Mouse (Mus musculus): ENCODE data around the gene Tmcc3.

Gene Tmcc3

DNA sequence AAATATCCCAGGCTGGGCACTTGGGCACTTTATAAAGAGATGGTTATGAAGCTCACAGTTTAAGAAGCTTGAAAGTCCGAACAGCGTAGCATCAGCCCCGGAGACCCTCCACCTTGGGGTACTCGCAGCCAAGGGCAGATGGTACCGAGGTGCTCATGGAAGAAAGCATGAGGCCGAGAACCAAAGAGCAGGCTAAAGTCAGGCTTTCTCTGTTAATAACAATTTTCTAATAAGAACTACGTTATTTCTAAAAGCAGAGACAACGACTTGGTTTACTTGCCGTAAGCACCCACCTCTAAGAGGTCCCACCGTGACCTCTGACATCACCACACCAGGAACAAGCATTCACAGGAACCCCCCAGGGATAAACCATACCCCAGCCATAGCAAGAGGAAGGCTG is 36.2 kb downstream of the Tmcc3 start:
- no peak overlapping the region for H3K4me3 ChIP-seq (replicated peaks; ENCODE audit: low read length)
- H3K9me3 ChIP-seq (ENCODE audit: low read length): peaks cover 3% of the 10 kb centered on the region; the same call in 1 of the 2 replicates
- no peaks in the 10 kb centered on the region for H3K36me3 ChIP-seq (ENCODE audit: insufficient read depth, low read length)
- TF ChIP-seq CTCF (conservative IDR thresholded peaks at IDR 0.05; ENCODE audit: low read length) (no peak), NANOG (IDR thresholded peaks at IDR 0.05; ENCODE audit: borderline replicate concordance, low read length) (no peak), POU5F1 (IDR thresholded peaks at IDR 0.05; ENCODE audit: borderline replicate concordance, low read length) (no peak)
- H3K27me3 ChIP-seq (ENCODE audit: insufficient read depth, low read length): no peaks in the 10 kb centered on the region
- peaks cover 4% of the 10 kb centered on the region; the same call in 1 of the 2 replicates for H3K4me1 ChIP-seq (replicated peaks; ENCODE audit: low read depth, low read length)

DNA sequence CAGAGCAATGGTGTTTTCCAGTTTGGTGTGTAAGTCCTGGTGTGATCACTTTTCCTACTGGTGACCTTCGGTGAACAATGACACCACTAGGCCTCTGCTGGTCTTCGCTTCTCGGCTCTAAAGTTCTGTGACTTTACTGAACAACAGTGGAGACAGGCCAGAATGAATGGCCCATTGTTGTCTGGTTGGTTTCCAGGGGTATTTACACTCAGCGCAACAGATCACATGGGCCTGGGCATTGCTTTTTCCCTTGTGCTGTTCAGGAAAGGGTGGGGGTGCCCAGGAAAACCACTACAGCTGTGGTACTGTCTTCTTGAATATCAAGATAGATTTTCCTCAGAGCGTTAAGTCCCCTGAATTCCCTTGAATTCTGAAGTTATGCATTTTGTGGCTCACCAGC is 38.5 kb downstream of the Tmcc3 start:
- peaks cover 3% of the 10 kb centered on the region; the same call in 1 of the 2 replicates for H3K9me3 ChIP-seq (ENCODE audit: low read length)
- no peak overlapping the region for H3K4me3 ChIP-seq (replicated peaks; ENCODE audit: low read length)
- H3K27me3 ChIP-seq (ENCODE audit: insufficient read depth, low read length): no peaks in the 10 kb centered on the region
- H3K36me3 ChIP-seq (ENCODE audit: insufficient read depth, low read length): no peaks in the 10 kb centered on the region
- H3K4me1 ChIP-seq (replicated peaks; ENCODE audit: low read depth, low read length): 0 out of 2 replicates have a peak, but pooled peaks cover under 1% of the 10 kb centered on the region
- no peak for TF ChIP-seq POU5F1 (IDR thresholded peaks at IDR 0.05; ENCODE audit: borderline replicate concordance, low read length)
- TF ChIP-seq CTCF (conservative IDR thresholded peaks at IDR 0.05; ENCODE audit: low read length): no peak
- TF ChIP-seq NANOG (IDR thresholded peaks at IDR 0.05; ENCODE audit: borderline replicate concordance, low read length): no peak

DNA sequence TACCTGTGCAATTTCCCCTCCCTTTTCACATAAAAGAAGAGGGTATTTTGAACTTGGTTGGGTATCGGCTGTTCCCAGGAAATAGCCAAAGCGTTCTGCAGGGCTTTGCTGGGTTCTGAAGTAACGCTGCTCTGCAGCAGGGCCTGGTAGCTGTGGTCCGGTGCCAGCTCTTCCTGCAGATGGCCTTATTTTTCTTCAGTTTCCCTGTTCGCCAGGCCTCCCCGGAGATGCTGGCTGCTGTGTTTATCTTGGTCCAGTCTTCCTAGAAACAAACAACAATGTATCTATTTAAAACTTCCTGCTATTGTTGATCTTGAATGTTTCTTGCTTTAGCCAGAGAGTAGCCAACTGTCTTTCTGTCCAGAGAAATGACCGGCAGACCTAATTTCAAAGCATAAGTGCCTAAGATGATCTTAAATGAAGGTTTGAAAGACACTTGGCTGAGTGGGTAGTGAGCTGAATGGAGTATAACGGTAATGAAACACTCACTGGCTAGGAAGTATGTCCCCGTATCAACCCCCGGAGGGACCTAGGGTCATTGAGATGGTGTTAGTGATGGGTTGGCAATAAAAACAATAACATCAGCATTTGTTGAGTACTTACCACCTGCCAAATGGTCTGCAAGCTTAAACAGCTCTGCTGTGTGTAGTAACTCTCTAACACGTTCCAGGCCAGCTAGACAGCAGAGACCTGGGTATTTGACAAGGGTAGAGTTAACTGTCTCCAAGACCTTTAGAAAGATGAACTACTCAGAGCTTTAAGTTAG is 39.3 kb downstream of the Tmcc3 start:
- peaks cover 3% of the 10 kb centered on the region; the same call in 1 of the 2 replicates for H3K9me3 ChIP-seq (ENCODE audit: low read length)
- TF ChIP-seq POU5F1 (IDR thresholded peaks at IDR 0.05; ENCODE audit: borderline replicate concordance, low read length) (no peak), NANOG (IDR thresholded peaks at IDR 0.05; ENCODE audit: borderline replicate concordance, low read length) (no peak), CTCF (conservative IDR thresholded peaks at IDR 0.05; ENCODE audit: low read length) (no peak)
- no peaks in the 10 kb centered on the region for H3K4me1 ChIP-seq (replicated peaks; ENCODE audit: low read depth, low read length)
- H3K36me3 ChIP-seq (ENCODE audit: insufficient read depth, low read length): no peaks in the 10 kb centered on the region
- H3K27me3 ChIP-seq (ENCODE audit: insufficient read depth, low read length): no peaks in the 10 kb centered on the region
- no peak overlapping the region for H3K4me3 ChIP-seq (replicated peaks; ENCODE audit: low read length)

GRCm38 (mm10) chr10:94352172-94352876 is 40.6 kb downstream of the Tmcc3 start:
- Histone ChIP-seq H3K27me3 (ENCODE audit: insufficient read depth, low read length) (no peaks in the 10 kb centered on the region), H3K9me3 (ENCODE audit: low read length) (peaks cover 3% of the 10 kb centered on the region; the same call in 1 of the 2 replicates), H3K4me3 (replicated peaks; ENCODE audit: low read length) (no peak overlapping the region), H3K4me1 (replicated peaks; ENCODE audit: low read depth, low read length) (no peaks in the 10 kb centered on the region), H3K36me3 (ENCODE audit: insufficient read depth, low read length) (no peaks in the 10 kb centered on the region)
- TF ChIP-seq NANOG (IDR thresholded peaks at IDR 0.05; ENCODE audit: borderline replicate concordance, low read length) (no peak), POU5F1 (IDR thresholded peaks at IDR 0.05; ENCODE audit: borderline replicate concordance, low read length) (no peak), CTCF (conservative IDR thresholded peaks at IDR 0.05; ENCODE audit: low read length) (no peak)

GRCm38 (mm10) chr10:94352877-94353853 is 41.4 kb downstream of the Tmcc3 start:
- TF ChIP-seq CTCF (conservative IDR thresholded peaks at IDR 0.05; ENCODE audit: low read length): no peak
- TF ChIP-seq NANOG (IDR thresholded peaks at IDR 0.05; ENCODE audit: borderline replicate concordance, low read length): no peak
- TF ChIP-seq POU5F1 (IDR thresholded peaks at IDR 0.05; ENCODE audit: borderline replicate concordance, low read length): no peak
- Histone ChIP-seq H3K27me3 (ENCODE audit: insufficient read depth, low read length) (no peaks in the 10 kb centered on the region), H3K36me3 (ENCODE audit: insufficient read depth, low read length) (no peaks in the 10 kb centered on the region), H3K9me3 (ENCODE audit: low read length) (peaks cover 9% of the 10 kb centered on the region; the same call in 1 of the 2 replicates), H3K4me1 (replicated peaks; ENCODE audit: low read depth, low read length) (no peaks in the 10 kb centered on the region), H3K4me3 (replicated peaks; ENCODE audit: low read length) (no peak overlapping the region)

DNA sequence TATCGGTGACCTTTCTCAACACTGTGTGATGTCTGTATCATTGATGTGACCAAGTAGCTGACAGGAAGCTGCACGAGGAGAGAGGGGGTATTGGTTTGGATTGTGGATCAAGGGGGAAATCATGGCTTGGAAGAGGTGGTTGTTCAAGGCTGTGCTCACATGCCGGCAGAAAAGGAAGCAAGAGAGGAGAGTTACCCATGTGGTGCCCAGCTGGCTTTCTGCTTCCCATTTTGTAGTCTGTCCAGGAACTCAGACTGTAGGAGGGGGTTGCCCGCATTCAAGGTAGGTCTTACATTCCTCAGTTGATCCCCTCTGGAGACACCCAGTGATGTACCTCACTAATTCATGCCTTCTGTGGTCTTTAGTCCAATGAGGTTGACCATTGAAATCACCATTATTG is 42.3 kb downstream of the Tmcc3 start:
- H3K27me3 ChIP-seq (ENCODE audit: insufficient read depth, low read length): no peaks in the 10 kb centered on the region
- no peak overlapping the region for H3K4me3 ChIP-seq (replicated peaks; ENCODE audit: low read length)
- peaks cover 15% of the 10 kb centered on the region for H3K9me3 ChIP-seq (ENCODE audit: low read length)
- no peak for TF ChIP-seq NANOG (IDR thresholded peaks at IDR 0.05; ENCODE audit: borderline replicate concordance, low read length)
- no peak for TF ChIP-seq POU5F1 (IDR thresholded peaks at IDR 0.05; ENCODE audit: borderline replicate concordance, low read length)
- TF ChIP-seq CTCF (conservative IDR thresholded peaks at IDR 0.05; ENCODE audit: low read length): no peak
- H3K4me1 ChIP-seq (replicated peaks; ENCODE audit: low read depth, low read length): no peaks in the 10 kb centered on the region
- no peaks in the 10 kb centered on the region for H3K36me3 ChIP-seq (ENCODE audit: insufficient read depth, low read length)

DNA sequence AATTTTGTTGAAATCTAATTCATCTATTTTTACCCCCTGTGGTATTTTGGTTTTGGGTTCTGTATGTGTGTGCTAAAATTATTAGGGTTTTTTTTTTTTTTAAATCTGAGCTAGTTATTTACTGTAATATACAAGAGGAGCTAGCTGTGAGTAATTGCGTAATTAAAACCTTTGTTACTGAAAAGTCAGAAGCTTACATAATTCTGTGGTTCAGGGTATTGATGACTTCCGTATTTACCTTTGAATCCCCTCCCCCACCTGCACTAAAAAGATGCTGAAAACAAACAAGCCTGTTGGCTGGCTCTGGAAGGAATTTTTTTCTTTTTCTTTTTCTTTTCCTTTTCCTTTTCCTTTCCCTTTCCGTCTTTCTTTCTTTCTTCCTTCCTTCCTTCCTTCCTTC is 42.7 kb downstream of the Tmcc3 start:
- TF ChIP-seq CTCF (conservative IDR thresholded peaks at IDR 0.05; ENCODE audit: low read length) (no peak), NANOG (IDR thresholded peaks at IDR 0.05; ENCODE audit: borderline replicate concordance, low read length) (no peak), POU5F1 (IDR thresholded peaks at IDR 0.05; ENCODE audit: borderline replicate concordance, low read length) (no peak)
- no peaks in the 10 kb centered on the region for H3K36me3 ChIP-seq (ENCODE audit: insufficient read depth, low read length)

More for the DNA sequence above, 42.7 kb downstream of the Tmcc3 start:
- Histone ChIP-seq H3K27me3 (ENCODE audit: insufficient read depth, low read length) (no peaks in the 10 kb centered on the region), H3K4me3 (replicated peaks; ENCODE audit: low read length) (no peak overlapping the region), H3K4me1 (replicated peaks; ENCODE audit: low read depth, low read length) (no peaks in the 10 kb centered on the region), H3K9me3 (ENCODE audit: low read length) (peaks cover 19% of the 10 kb centered on the region)
